Mouse (Mus musculus) cerebellum, adult 2 months (tissue): ENCODE results near the gene Cabin1.

Experiments
- CTCF ChIP-seq: fragments of 200-500 bp; IDR thresholded peaks from 2 replicates; pipeline ENCODE4 v1.5.1; 2011; ENCODE audit warnings: low read depth, mild to moderate bottlenecking, control low read depth, low read length, moderate library complexity, borderline replicate concordance; ENCODE audit not compliant: insufficient read depth
- POLR2A ChIP-seq: fragments of 200-500 bp; IDR thresholded peaks from 2 replicates; pipeline ENCODE4 v1.6.1; 2011; ENCODE audit warnings: low read length, control low read depth, borderline replicate concordance; ENCODE audit not compliant: insufficient read depth

DNA sequence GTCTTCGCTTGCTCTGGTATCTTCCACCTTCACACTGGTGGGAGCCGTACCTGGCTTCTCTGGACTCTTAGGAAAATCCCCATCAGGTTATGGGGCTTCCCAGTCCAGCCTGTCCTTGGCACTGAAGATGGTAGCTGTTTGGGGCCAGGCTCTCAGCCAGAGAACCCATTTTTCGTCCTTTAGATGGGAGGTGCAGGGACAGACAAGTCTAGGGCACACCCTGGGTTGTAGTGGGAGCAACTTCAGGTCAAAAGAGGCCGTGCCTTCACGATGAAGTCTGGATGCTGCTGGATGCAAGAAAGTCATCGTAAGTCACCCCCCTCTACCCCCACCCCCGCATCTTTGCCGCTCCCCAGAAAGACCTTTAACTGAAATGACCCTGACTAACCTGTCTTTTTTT lies 129.5 kb downstream of the Cabin1 start:
- TF ChIP-seq CTCF (no peak), POLR2A (no peak)
